Mouse (Mus musculus) splenic B cell, adult 2 months (primary cell): Measurements from ENCODE around the gene Prkag2.
"Not testable (repeated sequence)": the region's sequence is repeated elsewhere in the genome, so short reads cannot be mapped to it uniquely, and the experiment has no call there.

Experiments used
- DNase-seq: peaks from one replicate; pipeline ENCODE4 v3.0.0-alpha.2; 2011; ENCODE audit warnings: low read depth, low spot score
- H3K27me3 ChIP-seq: 2 replicates; pipeline ENCODE4 v1.6.1; 2012; ENCODE audit warnings: mild to moderate bottlenecking, low read length, moderate library complexity, mixed read lengths; ENCODE audit not compliant: control insufficient read depth, poor library complexity, insufficient read depth, severe bottlenecking
- H3K36me3 ChIP-seq: 2 replicates; pipeline ENCODE4 v1.6.1; 2012; ENCODE audit warnings: mild to moderate bottlenecking, low read length, moderate library complexity, mixed read lengths; ENCODE audit not compliant: control insufficient read depth, poor library complexity, insufficient read depth, severe bottlenecking

The Prkag2 gene

DNA sequence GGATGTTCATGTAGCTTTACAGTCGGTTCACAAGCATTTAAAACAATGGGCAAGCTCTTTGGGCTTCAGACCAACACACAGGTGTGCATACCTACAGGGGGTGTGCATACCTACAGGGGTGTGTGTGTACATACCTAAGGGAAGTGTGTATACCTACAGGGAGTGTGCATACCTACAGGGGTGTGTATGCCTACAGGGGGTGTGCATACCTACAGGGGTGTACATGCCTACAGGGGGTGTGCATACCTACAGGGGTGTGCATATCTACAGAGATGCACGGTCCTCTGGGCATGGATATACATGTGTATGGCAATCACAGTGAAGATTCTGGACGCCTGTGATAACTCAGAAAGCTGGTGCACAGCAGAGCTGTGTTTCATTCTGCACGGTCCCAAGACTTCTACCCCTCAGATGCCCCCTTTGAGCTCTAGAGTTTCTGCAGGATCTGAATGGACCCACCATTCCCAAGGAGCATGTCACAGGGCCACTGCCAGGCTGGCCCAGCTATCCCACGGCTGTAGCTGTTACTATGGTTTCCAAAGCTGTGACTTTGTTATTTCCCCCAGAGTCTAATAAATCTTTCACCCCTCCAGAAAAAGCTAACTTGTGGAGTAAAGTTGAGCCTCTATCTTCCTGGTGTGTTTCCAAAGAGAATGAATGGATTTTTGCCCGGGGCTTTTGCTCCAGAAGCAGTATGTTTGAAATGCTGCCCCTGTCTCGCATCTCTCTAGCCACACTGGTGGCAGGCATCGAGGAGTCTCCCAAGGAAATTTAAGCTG is 22.4 kb downstream of the Prkag2 start:
- no peaks in the 10 kb centered on the region for H3K36me3 ChIP-seq
- H3K27me3 ChIP-seq = no peaks in the 10 kb centered on the region
- DNase-seq = no peak

DNA sequence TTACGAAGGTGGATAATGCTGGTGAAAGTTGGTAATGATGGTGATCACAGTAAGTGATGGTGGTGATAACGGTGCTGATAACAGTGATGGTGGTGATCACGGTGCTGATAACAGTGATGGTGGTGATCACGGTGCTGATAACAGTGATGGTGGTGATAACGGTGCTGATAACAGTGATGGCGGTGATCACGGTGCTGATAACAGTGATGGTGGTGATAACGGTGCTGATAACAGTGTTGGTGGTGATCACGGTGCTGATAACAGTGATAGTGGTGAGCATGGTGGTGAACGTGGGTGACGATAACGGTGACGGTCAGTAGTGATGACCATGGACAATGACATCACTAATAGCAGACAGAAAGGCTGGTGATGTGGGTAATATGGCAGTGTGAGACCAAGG is 23.2 kb downstream of the Prkag2 start:
- not testable (repeated sequence) for H3K27me3 ChIP-seq, H3K36me3 ChIP-seq, DNase-seq

DNA sequence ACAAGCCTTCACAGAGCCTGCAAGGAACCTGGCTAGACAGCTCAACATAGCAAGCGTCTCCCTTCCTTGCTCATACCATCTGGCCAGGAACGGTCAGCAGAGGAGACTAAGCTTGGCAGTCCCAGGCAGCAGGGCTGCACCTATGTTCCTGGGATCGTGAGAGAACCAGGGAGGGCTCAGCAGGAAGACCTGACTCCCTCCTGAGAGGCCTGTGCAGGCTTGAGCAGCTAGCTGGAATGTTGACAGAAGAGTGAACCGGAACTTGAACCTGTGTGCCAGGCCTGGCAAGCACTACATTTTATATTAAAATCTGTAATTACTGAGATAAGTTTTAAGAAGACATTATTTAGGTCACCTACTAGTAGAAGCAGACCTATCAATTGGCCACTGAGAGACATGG is 24.8 kb downstream of the Prkag2 start:
- H3K36me3 ChIP-seq = no peaks in the 10 kb centered on the region
- H3K27me3 ChIP-seq = no peaks in the 10 kb centered on the region
- no peak for DNase-seq

DNA sequence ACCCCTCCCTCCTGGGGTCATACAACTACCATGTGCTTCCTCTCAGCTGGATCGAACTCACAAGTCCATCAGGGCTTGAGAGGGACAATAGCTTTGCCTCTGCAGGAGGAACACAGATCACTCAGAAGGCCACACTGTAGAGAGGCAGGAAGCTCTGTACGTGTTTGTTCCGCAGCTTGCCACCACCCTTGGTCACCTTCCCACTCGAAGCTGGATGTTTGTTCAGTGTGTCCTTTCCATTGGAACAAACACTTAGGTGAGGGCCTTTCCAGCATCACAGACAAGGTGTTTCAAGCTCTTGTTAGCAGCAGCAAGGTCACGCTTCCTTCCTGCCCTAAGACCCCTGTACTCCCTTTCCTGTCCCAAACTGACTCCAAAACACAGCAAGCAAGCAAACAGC is 30.6 kb downstream of the Prkag2 start:
- no peak for DNase-seq
- Histone ChIP-seq H3K27me3 (no peaks in the 10 kb centered on the region), H3K36me3 (no peaks in the 10 kb centered on the region)

DNA sequence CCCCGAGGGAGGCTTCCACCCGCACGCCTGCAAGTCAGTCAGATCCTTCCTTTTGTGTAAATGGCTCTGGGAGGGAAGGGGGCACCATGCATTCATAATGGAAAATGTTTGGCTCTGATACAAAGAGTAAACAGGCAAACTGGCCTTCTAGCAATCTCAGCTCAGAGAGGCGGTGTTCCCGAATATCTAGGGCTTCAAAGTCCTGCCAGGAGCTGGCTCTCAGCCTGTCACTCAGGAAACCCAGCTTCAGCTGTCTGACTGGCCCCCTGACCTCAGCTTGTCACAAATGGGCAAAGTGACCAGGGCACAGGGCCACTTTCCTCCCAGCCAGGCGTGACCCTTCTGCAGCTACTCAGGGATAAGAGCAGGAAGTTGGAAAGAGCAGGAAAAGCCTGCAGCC is 33.3 kb downstream of the Prkag2 start:
- Histone ChIP-seq H3K27me3 (no peaks in the 10 kb centered on the region), H3K36me3 (no peaks in the 10 kb centered on the region)
- DNase-seq = no peak

DNA sequence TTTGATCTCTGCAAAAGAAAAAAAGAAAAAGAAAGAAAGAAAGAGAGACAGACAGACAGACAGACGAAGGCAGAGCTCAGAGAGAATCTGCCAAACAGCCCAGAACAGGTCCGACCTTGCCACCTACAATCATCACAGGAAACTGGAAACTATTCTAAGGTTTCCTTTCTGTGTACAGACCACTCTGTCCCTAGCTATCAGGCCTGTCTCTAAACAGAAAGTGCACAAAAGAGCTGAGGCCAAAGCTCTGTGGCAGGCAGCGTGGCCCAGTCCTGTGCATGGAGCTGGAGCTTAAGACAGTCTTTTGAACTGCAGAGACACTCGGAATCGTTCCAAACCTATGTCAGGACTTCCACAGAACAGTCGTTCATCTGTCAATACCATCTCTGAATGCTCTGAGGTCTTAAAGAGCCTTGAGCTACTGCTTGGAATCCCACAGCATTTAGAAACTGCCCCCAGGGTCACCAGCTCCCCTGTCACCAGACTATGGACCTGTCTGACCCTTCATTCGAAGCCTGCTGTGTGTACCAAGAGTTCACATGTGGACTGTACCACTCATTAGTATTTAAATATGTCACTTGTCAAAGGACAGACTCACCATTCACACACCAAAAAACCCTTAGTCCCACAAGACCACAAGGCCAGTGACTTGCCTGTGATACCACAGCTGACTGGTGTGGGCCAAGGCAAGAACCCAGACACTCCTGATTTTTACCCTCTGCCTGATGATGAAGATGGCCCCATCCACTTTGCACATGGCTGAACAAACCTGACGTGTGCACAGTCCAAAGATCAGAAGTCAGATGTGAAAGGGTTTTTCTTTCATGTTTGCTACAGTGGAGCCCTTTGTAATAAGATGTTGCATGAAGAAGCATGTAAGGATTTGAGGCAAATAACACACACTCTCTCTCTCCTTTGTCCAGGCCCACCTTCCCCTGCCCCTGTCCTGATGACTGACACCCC is 35.9 kb downstream of the Prkag2 start:
- DNase-seq = no peak
- Histone ChIP-seq H3K27me3 (no peaks in the 10 kb centered on the region), H3K36me3 (no peaks in the 10 kb centered on the region)

DNA sequence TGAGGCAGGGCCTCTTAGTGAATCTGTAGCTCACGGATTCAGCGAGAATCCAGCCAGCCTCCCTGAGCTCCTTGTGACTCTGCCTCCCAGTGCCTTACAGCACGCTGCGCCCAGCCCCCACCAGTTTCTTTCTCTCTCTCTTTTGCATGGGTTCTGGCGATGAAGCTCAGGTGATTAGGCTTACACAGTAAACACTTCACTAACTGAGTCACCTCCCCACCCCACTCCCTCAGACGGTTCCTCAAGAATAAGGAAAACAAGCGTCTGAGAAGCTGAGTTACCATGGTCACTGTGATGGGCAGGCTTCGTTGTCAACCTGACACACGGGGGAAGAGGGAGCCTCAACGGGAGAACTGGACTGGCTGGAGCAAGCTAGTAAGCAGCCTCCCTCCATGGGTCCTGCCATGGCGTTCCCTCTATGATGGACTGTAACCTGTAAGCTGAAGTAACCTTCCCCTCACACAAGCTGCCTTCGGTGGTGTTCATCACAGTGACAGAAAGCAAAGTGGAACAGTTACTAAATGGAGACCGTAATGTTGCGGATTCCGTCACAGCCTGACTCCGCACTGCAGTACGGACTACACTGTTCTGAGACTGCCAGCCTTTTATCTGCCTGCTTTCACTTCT is 37.8 kb downstream of the Prkag2 start:
- Histone ChIP-seq H3K27me3 (no peaks in the 10 kb centered on the region), H3K36me3 (no peaks in the 10 kb centered on the region)
- no peak for DNase-seq

DNA sequence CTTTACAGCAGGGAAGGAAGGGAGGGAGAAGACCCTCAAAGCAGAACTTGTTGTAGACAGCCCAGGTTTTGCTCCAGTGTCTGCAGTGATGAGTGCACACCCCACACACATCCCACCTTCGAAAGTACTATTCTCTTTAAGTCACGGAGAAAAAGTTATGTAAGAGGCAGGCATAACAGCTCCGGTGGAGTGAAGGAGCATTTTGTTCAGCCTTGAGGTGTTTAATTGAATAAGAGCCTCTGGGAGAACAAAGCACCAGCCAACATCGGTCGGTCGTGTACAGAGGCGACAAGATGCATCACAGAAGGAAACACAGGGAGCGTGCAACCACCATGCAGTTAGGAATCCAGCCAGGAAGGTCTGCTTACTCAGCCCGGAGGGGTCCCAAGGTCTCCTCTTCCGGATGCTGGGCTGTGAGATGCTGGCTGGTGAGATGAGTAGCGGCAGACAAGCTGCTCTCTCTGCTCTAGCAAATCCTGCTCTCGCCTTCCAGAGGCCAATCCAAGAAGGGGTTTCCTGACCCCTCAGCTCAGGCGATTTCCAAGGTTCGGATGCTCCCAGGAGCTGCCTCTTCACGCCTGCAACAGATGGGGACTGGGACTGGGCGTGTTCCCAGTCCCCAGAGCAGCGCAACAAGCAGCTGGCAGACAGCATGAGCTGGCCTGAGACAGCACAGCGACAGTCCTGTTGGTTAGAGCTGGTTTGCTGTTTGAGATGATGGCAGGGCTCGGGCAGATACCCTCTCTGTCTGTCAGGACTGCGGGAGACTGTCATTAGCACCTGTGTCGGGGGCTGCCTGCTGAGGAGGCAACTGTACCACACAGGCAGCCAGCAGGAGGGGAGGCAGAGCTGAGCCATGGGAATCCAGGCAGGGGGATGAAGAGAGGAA is 41.3 kb downstream of the Prkag2 start:
- H3K27me3 ChIP-seq = no peaks in the 10 kb centered on the region
- DNase-seq = no peak
- H3K36me3 ChIP-seq = no peaks in the 10 kb centered on the region

DNA sequence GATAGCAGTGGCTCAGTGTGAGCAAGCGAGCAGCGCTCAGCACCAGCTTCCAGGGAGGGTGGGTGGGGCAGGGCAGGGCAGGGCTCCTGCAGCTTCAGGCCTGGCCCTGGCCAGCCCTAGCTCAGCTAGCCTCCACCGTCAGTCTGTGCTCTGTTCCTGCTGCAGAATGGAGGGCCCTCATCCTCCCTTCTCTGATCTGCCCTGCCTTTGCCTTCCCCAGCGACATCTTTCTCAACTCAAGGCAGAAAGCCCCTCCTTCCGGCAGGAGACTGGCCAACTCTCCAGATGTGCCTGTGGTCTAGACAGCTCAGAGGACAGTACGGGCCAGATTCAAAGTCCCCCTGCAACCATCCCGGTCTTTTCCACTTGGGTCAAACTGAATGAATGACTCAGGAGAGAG is 42.0 kb downstream of the Prkag2 start:
- Histone ChIP-seq H3K27me3 (no peaks in the 10 kb centered on the region), H3K36me3 (no peaks in the 10 kb centered on the region)
- no peak for DNase-seq

DNA sequence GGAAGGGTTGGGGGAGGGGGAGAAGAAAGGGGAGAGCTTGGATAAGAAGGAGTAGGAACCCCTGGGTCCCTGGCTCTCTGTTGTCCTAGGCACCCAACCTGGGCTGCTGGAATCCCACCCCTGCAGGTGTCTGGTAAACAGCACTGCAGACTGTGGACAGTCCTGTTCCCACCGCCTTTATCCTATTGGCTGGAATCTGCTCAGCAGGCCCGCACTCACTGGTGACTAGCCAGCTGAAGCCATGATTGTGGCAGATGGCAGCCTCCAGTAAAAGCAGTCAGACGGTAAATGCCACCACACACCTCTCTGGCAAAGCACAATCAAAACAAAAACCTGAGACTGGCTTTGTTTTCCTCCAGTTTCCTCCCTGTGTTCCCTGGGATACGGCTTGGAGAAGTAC is 45.2 kb downstream of the Prkag2 start:
- no peak for DNase-seq
- H3K27me3 ChIP-seq = no peaks in the 10 kb centered on the region
- no peaks in the 10 kb centered on the region for H3K36me3 ChIP-seq

DNA sequence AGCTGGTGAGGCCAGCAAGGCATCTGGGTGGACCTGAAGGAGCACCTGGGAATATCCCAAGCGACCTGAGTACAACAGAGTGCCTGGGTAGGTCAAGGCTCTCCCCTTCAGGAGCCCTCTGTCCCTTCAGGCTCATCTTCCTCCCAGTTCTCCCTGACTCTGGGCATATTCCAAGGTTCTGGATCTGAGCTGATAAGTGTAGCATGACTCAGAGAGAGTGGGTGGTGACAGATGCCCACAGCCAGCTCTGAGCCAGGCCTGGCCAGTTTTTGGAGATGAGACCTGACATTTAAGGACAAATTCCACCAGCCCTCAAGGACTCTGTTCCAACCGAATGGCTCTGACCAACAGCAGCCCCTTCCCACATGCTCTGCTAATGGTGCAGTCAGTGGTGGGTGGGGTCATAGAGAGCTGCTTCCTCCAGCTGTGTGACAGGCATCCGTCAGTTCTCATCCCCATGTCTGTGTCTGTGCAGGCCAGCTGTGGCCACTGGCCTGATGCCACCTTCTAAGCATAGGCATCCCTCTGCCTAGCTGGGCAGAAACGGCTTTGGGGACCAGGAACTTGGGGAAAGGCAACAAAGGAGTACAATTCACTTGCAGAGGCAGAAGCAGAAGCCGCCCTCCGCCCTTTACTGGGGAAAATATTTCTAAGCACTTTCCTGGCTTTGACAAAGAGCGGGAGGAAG is 46.3 kb downstream of the Prkag2 start:
- Histone ChIP-seq H3K36me3 (no peaks in the 10 kb centered on the region), H3K27me3 (no peaks in the 10 kb centered on the region)
- no peak for DNase-seq

DNA sequence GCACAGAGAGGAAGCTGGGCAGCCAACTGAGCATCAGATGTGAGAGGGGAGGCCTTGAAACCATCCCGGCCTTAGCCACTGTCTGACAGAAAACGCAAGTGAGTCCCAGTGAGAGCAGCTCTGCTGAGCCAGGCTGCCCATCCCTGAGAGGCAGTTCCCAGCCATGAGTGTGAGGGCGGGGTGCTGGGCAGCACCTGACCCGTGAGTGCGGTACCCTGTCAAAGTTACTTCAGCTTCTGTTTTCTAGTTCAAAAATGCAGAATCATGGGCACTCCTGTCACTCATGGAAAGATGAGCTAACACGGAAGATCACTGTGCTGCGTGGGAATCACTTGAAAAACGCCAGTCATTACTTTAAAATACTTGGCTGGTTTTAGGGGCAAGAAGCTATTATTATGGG is 49.6 kb downstream of the Prkag2 start:
- Histone ChIP-seq H3K27me3 (no peaks in the 10 kb centered on the region), H3K36me3 (no peaks in the 10 kb centered on the region)
- no peak for DNase-seq

DNA sequence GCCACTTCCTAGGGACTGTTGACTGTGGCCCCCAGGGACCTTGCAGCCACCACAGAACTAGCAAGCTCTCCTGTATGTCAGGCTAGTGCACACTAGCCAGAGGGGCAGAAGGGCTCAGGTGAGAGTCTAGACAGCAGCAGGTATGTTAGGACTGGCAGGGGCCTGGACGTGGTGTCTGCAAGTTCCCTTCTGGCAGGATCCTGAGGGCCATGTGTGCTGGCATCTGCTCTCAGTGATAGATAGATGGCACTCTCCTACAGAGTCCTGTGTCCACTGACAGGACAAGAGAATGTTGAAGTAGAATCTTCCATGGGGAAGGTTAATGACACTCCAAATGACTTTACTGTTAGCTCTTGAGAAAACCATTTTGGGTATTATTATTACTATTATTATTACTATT is 52.8 kb downstream of the Prkag2 start:
- Histone ChIP-seq H3K36me3 (no peaks in the 10 kb centered on the region), H3K27me3 (no peaks in the 10 kb centered on the region)
- DNase-seq = no peak

DNA sequence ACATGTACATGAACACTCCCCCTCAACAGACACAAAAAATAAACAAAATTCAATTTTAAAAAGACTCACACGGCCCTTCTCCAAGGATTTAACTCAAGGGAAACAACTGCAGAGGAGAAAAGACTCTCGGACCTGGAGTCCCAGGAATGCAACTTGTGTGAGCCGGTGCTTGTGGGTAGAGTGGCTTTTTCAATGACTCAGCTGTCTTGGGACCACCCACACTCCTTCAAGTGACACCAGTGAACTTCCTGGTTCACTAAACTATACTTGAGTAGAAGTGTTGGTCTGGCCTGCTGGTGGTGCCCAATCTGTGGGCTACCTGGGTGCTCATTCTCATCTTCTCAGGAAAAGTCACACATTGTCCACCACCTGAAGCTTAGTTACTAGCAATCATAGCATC is 53.7 kb downstream of the Prkag2 start:
- no peak for DNase-seq
- H3K27me3 ChIP-seq = no peaks in the 10 kb centered on the region
- H3K36me3 ChIP-seq = no peaks in the 10 kb centered on the region
